Mouse (Mus musculus) heart, embryonic 16.5 days (tissue): ENCODE results near the gene Krt222. TPM values are rescaled to one million over a fixed set of nuclear protein-coding genes. Genes with fewer than 3 reads are reported as not detected.

Experiments used
- ATAC-seq: fragments of 200-750 bp; cut with Nextera tagmentation; replicated peaks from 2 replicates; pipeline ENCODE4 v1.8.0; 2017; ENCODE audit warnings: moderate number of reproducible peaks; ENCODE audit not compliant: insufficient read depth, low FRiP score; ENCODE audit errors: extremely low read depth
- H3K27ac ChIP-seq: fragments of 300-500 bp; sonication (generic); 2 replicates; pipeline ENCODE4 v1.5.1; 2014; ENCODE audit warnings: mild to moderate bottlenecking, low read length, control low read depth, moderate library complexity
- H3K27me3 ChIP-seq: fragments of 300-500 bp; sonication (generic); 2 replicates; pipeline ENCODE4 v1.6.1; 2014; ENCODE audit warnings: low read length, mixed read lengths; ENCODE audit not compliant: control insufficient read depth, insufficient read depth
- H3K36me3 ChIP-seq: fragments of 300-500 bp; sonication (generic); 2 replicates; pipeline ENCODE4 v1.6.1; 2014; ENCODE audit not compliant: control insufficient read depth, insufficient read depth
- H3K4me1 ChIP-seq: fragments of 300-500 bp; sonication (generic); 2 replicates; pipeline ENCODE4 v1.6.1; 2014; ENCODE audit warnings: low read length, mixed read lengths; ENCODE audit not compliant: control insufficient read depth, insufficient read depth
- H3K4me2 ChIP-seq: fragments of 300-500 bp; sonication (generic); 2 replicates; pipeline ENCODE4 v1.6.1; 2014; ENCODE audit warnings: low read depth, mild to moderate bottlenecking, control low read depth, low read length
- H3K4me3 ChIP-seq: fragments of 300-500 bp; sonication (generic); 2 replicates; pipeline ENCODE4 v1.5.1; 2014; ENCODE audit warnings: mild to moderate bottlenecking, control low read depth, low read length
- H3K9ac ChIP-seq: fragments of 300-500 bp; sonication (generic); 2 replicates; pipeline ENCODE4 v1.6.1; 2014; ENCODE audit warnings: low read length, control low read depth
- H3K9me3 ChIP-seq: fragments of 300-500 bp; sonication (generic); replicated peaks from 2 replicates; pipeline ENCODE4 v1.6.1; 2016; ENCODE audit warnings: low read length; ENCODE audit not compliant: control insufficient read depth
- WGBS: fragments of 180-500 bp; shearing (Covaris S2); extraction: QIAGEN DNeasy Blood & Tissue Kit; methylation state at CpG from one replicate; pipeline ENCODE4 v1.1.7; 2014; 5-methylcytosine and 5-hydroxymethylcytosine counted together
- polyA plus RNA-seq: library from polyadenylated mRNA; unstranded; fragments of >200 nt; fragmentation: Nextera tagmentation; extraction: Ambion mirVana; gene quantifications from 2 replicates; pipeline ENCODE4 v1.2.1, GENCODE M21; 2015

Krt222 gene
- polyA plus RNA-seq, 1 experiment from 2014 or later, result 4.5 TPM

DNA sequence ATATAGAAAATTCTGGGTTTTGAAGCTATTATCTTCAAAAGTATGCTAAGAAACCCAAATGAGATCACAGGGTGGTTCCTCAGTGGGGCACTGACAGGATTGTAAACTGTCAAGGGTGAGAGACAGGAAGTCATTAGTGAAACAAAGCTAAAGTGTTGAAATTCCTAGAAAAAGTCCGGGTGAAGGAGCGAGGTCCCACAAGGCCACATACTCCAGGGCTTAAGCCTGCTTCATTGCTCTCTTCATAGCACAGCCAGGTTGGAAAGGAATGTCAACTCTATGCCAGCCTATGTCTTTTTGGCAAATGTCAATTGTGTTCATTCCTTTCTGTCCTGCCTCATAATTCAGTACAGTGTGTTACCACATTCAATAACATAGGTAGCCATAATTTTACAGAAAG is 36.4 kb downstream of the Krt222 start:
- ATAC-seq, result no peak
- Histone ChIP-seq H3K9ac (no peak overlapping the region; the same call in 1 of the 2 replicates), H3K36me3 (peaks cover 19% of the 10 kb centered on the region), H3K4me2 (no peak overlapping the region), H3K27me3 (no peaks in the 10 kb centered on the region), H3K27ac (peak overlapping the region; percentile 79), H3K4me1 (peaks cover 27% of the 10 kb centered on the region), H3K4me3 (no peak overlapping the region), H3K9me3 (no peaks in the 10 kb centered on the region)
- 20% methylated on average over 2 of the region's 2 CpGs for WGBS

DNA sequence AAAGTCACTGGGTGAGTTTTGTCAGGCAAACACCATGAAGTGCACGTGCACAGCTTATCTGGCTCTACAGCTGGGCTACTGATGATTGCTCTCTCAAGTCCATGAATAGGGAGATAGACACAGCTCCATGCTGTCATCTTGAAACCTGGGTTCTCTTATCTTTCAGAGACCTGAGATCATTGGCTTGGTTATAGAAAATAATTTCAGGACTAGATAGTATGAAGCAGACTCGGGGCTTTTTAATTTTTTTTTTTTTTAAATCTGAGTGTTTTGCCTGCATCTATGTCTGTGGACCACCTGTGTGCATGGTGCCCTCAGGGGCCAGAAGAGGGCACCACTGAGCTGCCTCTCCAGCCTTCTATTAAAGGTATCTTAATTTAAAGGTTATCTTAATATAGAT is 36.9 kb downstream of the Krt222 start:
- no peak overlapping the region for H3K27ac ChIP-seq
- H3K36me3 ChIP-seq, result peaks cover 14% of the 10 kb centered on the region
- H3K27me3 ChIP-seq, result no peaks in the 10 kb centered on the region
- H3K4me1 ChIP-seq, result peaks cover 27% of the 10 kb centered on the region
- H3K4me2 ChIP-seq, result no peak overlapping the region
- ATAC-seq, result no peak
- WGBS, result 7% methylated on average over 2 of the region's 2 CpGs
- no peaks in the 10 kb centered on the region for H3K9me3 ChIP-seq
- no peak overlapping the region for H3K9ac ChIP-seq
- H3K4me3 ChIP-seq, result no peak overlapping the region

DNA sequence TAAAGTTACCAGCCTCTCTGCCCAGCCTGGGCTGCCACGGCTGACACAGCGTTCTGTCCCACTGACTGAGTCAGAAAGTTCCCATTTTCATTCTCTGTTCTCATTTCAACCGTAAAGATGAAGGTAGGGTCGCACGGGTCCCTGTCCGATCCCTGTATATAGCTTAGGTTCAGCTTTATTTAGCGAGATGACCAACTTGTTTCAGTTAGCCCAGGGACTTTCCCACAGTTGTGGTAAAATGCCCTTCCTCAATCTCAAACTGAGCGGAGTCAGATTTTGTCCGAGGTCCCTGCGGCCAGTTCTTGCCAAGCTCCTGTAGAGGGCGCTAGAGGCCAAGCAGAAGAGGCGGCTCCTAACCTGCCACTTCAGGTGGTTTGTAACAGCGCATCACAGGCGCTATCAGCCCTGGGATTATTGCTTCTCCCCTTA is 54.7 kb downstream of the Krt222 start:
- 0 out of 2 replicates have a peak overlapping the region, but pooled peaks have one; percentile 20 for H3K4me2 ChIP-seq
- H3K27me3 ChIP-seq, result peaks cover 21% of the 10 kb centered on the region
- ATAC-seq, result no peak
- no peaks in the 10 kb centered on the region for H3K36me3 ChIP-seq
- H3K9me3 ChIP-seq, result no peaks in the 10 kb centered on the region
- H3K4me3 ChIP-seq, result no peak overlapping the region
- 21% methylated on average over 14 of the region's 14 CpGs for WGBS
- H3K4me1 ChIP-seq, result no peaks in the 10 kb centered on the region
- no peak overlapping the region for H3K9ac ChIP-seq
- H3K27ac ChIP-seq, result no peak overlapping the region

DNA sequence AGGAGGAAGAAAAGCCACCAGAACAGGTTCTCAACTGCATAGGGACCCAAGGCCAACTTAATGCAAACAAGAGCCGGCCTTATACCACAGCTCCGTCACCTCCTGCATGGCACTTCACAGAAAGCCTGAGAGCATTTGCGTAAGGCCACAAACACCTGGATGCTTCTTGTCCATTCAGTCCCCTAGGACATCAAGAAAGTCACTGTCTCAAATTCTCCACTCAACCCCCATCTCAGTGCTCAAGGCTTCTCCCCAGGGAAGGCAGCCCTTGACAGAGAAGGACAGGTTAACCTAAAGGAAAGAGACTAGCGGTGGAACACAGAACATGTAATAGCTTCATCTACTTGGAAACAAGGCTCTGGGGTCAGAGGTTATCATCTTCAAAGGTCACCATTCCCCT is 56.5 kb downstream of the Krt222 start:
- no peaks in the 10 kb centered on the region for H3K36me3 ChIP-seq
- no peak overlapping the region for H3K27ac ChIP-seq
- no peak for ATAC-seq
- H3K4me3 ChIP-seq, result no peak overlapping the region
- H3K4me2 ChIP-seq, result no peak overlapping the region
- WGBS, result 82% methylated on average over 4 of the region's 4 CpGs
- peaks cover 21% of the 10 kb centered on the region for H3K27me3 ChIP-seq
- H3K9ac ChIP-seq, result no peak overlapping the region
- H3K9me3 ChIP-seq, result no peaks in the 10 kb centered on the region
- H3K4me1 ChIP-seq, result no peaks in the 10 kb centered on the region

DNA sequence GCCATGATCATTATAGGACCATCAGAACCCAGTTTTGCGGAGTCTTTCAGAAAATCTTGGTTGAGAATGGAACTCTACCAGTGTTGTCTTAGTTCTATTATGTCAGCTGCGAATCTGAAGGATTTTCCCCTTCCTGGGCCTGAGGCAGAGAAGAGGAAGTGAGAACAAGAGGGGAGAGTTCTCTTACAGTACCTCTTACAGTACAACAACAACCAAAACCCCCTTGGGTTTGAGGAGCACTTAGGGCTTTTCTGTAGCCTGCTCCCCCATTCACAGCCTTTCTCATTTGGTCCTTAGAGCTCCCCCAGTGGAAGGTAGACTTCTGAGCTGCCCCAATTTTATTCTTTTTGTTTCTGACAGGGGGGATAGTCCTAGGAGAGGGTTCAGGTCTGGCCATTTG is 57.0 kb downstream of the Krt222 start:
- Histone ChIP-seq H3K27ac (no peak overlapping the region), H3K36me3 (no peaks in the 10 kb centered on the region), H3K9ac (no peak overlapping the region), H3K9me3 (no peaks in the 10 kb centered on the region), H3K27me3 (peaks cover 21% of the 10 kb centered on the region), H3K4me2 (no peak overlapping the region), H3K4me1 (no peaks in the 10 kb centered on the region), H3K4me3 (no peak overlapping the region)
- WGBS, result 74% methylated on average over 2 of the region's 2 CpGs
- ATAC-seq, result no peak

Other genes with a start within 250 kb of the Krt222 start
- 162 and 179 TPM in 2 replicates for gene Top2a, start 219.9 kb downstream of the Krt222 start, polyA plus RNA-seq
- 377 and 385 TPM in 2 replicates for gene Igfbp4, start 202.8 kb downstream of the Krt222 start, polyA plus RNA-seq
- 0.06 and 0.71 TPM in 2 replicates for gene Tns4, start 154.8 kb downstream of the Krt222 start, polyA plus RNA-seq
- gene Ccr7, start 89.0 kb downstream of the Krt222 start, polyA plus RNA-seq, result 0.69 and 1.5 TPM in 2 replicates
- 161 and 177 TPM in 2 replicates for gene Smarce1, start 13.1 kb downstream of the Krt222 start, polyA plus RNA-seq
- gene Krt24, start 41.2 kb upstream of the Krt222 start, polyA plus RNA-seq, result not detected in 2 replicates
- gene Krt25, start 78.9 kb upstream of the Krt222 start, polyA plus RNA-seq, result 0.07 and 0.10 TPM in 2 replicates
- not detected in 2 replicates for gene Krt26, start 93.9 kb upstream of the Krt222 start, polyA plus RNA-seq
- not detected in 2 replicates for gene Krt27, start 107.0 kb upstream of the Krt222 start, polyA plus RNA-seq
- gene Krt28, start 130.8 kb upstream of the Krt222 start, polyA plus RNA-seq, result 0.09 TPM in 1 of 2 replicates, not detected in the other
- 13.2 and 14.1 TPM in 2 replicates for gene Krt10, start 145.3 kb upstream of the Krt222 start, polyA plus RNA-seq
- 0.07 TPM in 1 of 2 replicates, not detected in the other for gene Krt12, start 178.2 kb upstream of the Krt222 start, polyA plus RNA-seq
- gene Krt20, start 194.1 kb upstream of the Krt222 start, polyA plus RNA-seq, result 0.54 and 2.5 TPM in 2 replicates
- gene Krt23, start 249.1 kb upstream of the Krt222 start, polyA plus RNA-seq, result 0.46 and 0.70 TPM in 2 replicates